Mouse (Mus musculus) CH12.LX (cell line): ENCODE measurements around the gene Sap25. TPM values are rescaled to one million over a fixed set of nuclear protein-coding genes. Genes with fewer than 3 reads are reported as not detected.

Experiments
- DNase-seq: peaks from one replicate; pipeline ENCODE4 v3.0.0-alpha.2; 2013; ENCODE audit errors: extremely low read depth
- H3K27ac ChIP-seq: 2 replicates; pipeline ENCODE4 v1.5.1; 2012; ENCODE audit warnings: low read depth, mild to moderate bottlenecking, control low read depth, moderate library complexity; ENCODE audit not compliant: insufficient read depth
- H3K27me3 ChIP-seq: replicated peaks from 2 replicates; pipeline ENCODE3; 2012; ENCODE audit warnings: inconsistent platforms
- H3K36me3 ChIP-seq, 2 experiments: replicated peaks in 1 of 2; 2 replicates each; pipeline versions ENCODE3 to v1.6.1; 2012; ENCODE audit warnings: inconsistent platforms in 1 of 2, low read length in 1 of 2, mild to moderate bottlenecking in 1 of 2, mixed read lengths in 1 of 2, moderate library complexity in 1 of 2; ENCODE audit not compliant: control insufficient read depth in 1 of 2, insufficient read depth in 1 of 2
- H3K4me1 ChIP-seq, 2 experiments: 2 replicates each; pipeline ENCODE4 v1.6.1; 2012; ENCODE audit warnings: inconsistent platforms in 1 of 2, moderate library complexity in 1 of 2; ENCODE audit not compliant: insufficient read depth in 2 of 2, control insufficient read depth in 1 of 2
- H3K4me2 ChIP-seq: 2 replicates; pipeline ENCODE4 v1.6.1; 2012; ENCODE audit warnings: low read depth, mild to moderate bottlenecking, control low read depth; ENCODE audit not compliant: poor library complexity, insufficient read depth, severe bottlenecking
- H3K4me3 ChIP-seq, 3 experiments: fragments of 150-350 bp in 1 of 3; sonication (generic) in 1 of 3; replicated peaks in 1 of 3; 2 replicates each; pipeline versions ENCODE3 to v1.5.1; 2011 to 2012; ENCODE audit warnings: low read depth in 2 of 3, low read length in 2 of 3, mild to moderate bottlenecking in 2 of 3, moderate library complexity in 2 of 3, control low read depth in 1 of 3, improper control_type of control experiment in 1 of 3, inconsistent platforms in 1 of 3, mixed read lengths in 1 of 3; ENCODE audit not compliant: poor library complexity in 1 of 3
- H3K79me2 ChIP-seq: replicated peaks from 2 replicates; pipeline ENCODE4 v1.6.1; 2012; ENCODE audit warnings: mild to moderate bottlenecking, moderate library complexity; ENCODE audit not compliant: control insufficient read depth, poor library complexity, insufficient read depth, severe bottlenecking; ENCODE audit errors: extremely low read depth
- H3K9ac ChIP-seq: 2 replicates; pipeline ENCODE4 v1.6.1; 2012; ENCODE audit warnings: low read depth, mild to moderate bottlenecking, control low read depth, moderate library complexity; ENCODE audit not compliant: insufficient read depth
- H3K9me3 ChIP-seq: replicated peaks from 2 replicates; pipeline ENCODE3; 2012; ENCODE audit warnings: low read length, inconsistent platforms, mixed read lengths
- BHLHE40 ChIP-seq: IDR thresholded peaks from 2 replicates; pipeline ENCODE4 v1.6.1; 2011; ENCODE audit warnings: mild to moderate bottlenecking, low read depth, low read length, improper control_type of control experiment
- CHD2 ChIP-seq: IDR thresholded peaks from 2 replicates; pipeline ENCODE4 v1.6.1; 2011; ENCODE audit warnings: low read length, improper control_type of control experiment
- ETS1 ChIP-seq: conservative IDR thresholded peaks from 2 replicates; pipeline ENCODE4 v1.6.1; 2012; ENCODE audit warnings: low read depth, mild to moderate bottlenecking, inconsistent platforms, low read length, improper control_type of control experiment, moderate library complexity
- IRF4 ChIP-seq: IDR thresholded peaks from 2 replicates; pipeline ENCODE4 v1.6.1; 2014; ENCODE audit warnings: low read depth, mild to moderate bottlenecking, inconsistent platforms, low read length, improper control_type of control experiment
- JUN ChIP-seq: IDR thresholded peaks from 2 replicates; pipeline ENCODE4 v1.6.1; 2011; ENCODE audit warnings: low read depth, mild to moderate bottlenecking, low read length, improper control_type of control experiment, moderate library complexity; ENCODE audit not compliant: insufficient read depth
- JUND ChIP-seq: conservative IDR thresholded peaks from 2 replicates; pipeline ENCODE4 v1.6.1; 2011; ENCODE audit warnings: low read depth, low read length, improper control_type of control experiment
- KAT2A ChIP-seq: IDR thresholded peaks from 2 replicates; pipeline ENCODE4 v1.6.1; 2012; ENCODE audit warnings: low read length, improper control_type of control experiment, inconsistent platforms; ENCODE audit not compliant: insufficient replicate concordance
- MAFK ChIP-seq: IDR thresholded peaks from 2 replicates; pipeline ENCODE4 v1.6.1; 2011; ENCODE audit warnings: low read length, improper control_type of control experiment; ENCODE audit not compliant: insufficient replicate concordance
- MAX ChIP-seq: IDR thresholded peaks from 2 replicates; pipeline ENCODE4 v1.6.1; 2011; ENCODE audit warnings: low read length, improper control_type of control experiment
- MAZ ChIP-seq: IDR thresholded peaks from 2 replicates; pipeline ENCODE4 v1.6.1; 2012; ENCODE audit warnings: low read depth, mild to moderate bottlenecking, inconsistent platforms, low read length, improper control_type of control experiment, moderate library complexity
- MYC ChIP-seq: IDR thresholded peaks from 2 replicates; pipeline ENCODE4 v1.6.1; 2011; ENCODE audit warnings: low read depth, mild to moderate bottlenecking, improper control_type of control experiment, low read length
- NELFE ChIP-seq: IDR thresholded peaks from 2 replicates; pipeline ENCODE4 v1.6.1; 2011; ENCODE audit warnings: low read depth, low read length, improper control_type of control experiment
- PAX5 ChIP-seq: IDR thresholded peaks from 2 replicates; pipeline ENCODE4 v1.6.1; 2012; ENCODE audit warnings: low read length, inconsistent platforms, mixed read lengths
- POLR2A ChIP-seq: IDR thresholded peaks from 2 replicates; pipeline ENCODE4 v1.6.1; 2011; ENCODE audit warnings: low read depth, mild to moderate bottlenecking, improper control_type of control experiment, low read length
- RCOR1 ChIP-seq: conservative IDR thresholded peaks from 2 replicates; pipeline ENCODE4 v1.6.1; 2012; ENCODE audit warnings: low read depth, mild to moderate bottlenecking, inconsistent platforms, low read length, improper control_type of control experiment
- SIN3A ChIP-seq: IDR thresholded peaks from 2 replicates; pipeline ENCODE4 v1.6.1; 2012; ENCODE audit warnings: low read length, improper control_type of control experiment, inconsistent platforms
- SMC3 ChIP-seq: IDR thresholded peaks from 2 replicates; pipeline ENCODE4 v1.6.1; 2011; ENCODE audit warnings: low read depth, low read length, improper control_type of control experiment
- TBP ChIP-seq: conservative IDR thresholded peaks from 2 replicates; pipeline ENCODE4 v1.6.1; 2011; ENCODE audit warnings: low read depth, low read length, improper control_type of control experiment
- TCF12 ChIP-seq: IDR thresholded peaks from 2 replicates; pipeline ENCODE4 v1.6.1; 2014; ENCODE audit warnings: low read depth, mild to moderate bottlenecking, inconsistent platforms, low read length, improper control_type of control experiment
- USF2 ChIP-seq: conservative IDR thresholded peaks from 2 replicates; pipeline ENCODE4 v1.6.1; 2011; ENCODE audit warnings: low read depth, low read length, improper control_type of control experiment
- dilution Hi-C: fragments of 300-500 bp; cut with MboI; formaldehyde crosslinking; loops from 2 replicates; pipeline ENCODE4 v1.14.3; 2020; ENCODE audit warnings: low sequenced_read_pairs; ENCODE audit not compliant: extremely low pct_unique_long_range_greater_than_20kb, extremely low pct_ligation_motif_present
- in situ Hi-C: fragments of 300-500 bp; cut with MboI; formaldehyde crosslinking; loops from 3 replicates; pipeline ENCODE4 v1.14.3; 2019; ENCODE audit warnings: low sequenced_read_pairs, low pct_ligation_motif_present, low pct_unique_long_range_greater_than_20kb, mixed read lengths
- polyA plus RNA-seq: library from polyadenylated mRNA; unstranded; fragments of >175 nt; gene quantifications from 2 replicates; pipeline ENCODE4 v1.2.1, GENCODE M21; 2012; ENCODE audit warnings: low read depth; ENCODE audit not compliant: insufficient read length
- total RNA-seq, 2 experiments: library from RNA; depleted of rRNA; stranded (reverse); fragments of 300-350 nt in 1 of 2; fragments of >200 nt in 1 of 2; gene quantifications; 2 replicates each; pipeline ENCODE4 v1.2.3; 2012 to 2014

The Sap25 gene
- total and polyA plus RNA-seq, 3 experiments: 2.1 to 16.6 (median 2.4) TPM

DNA sequence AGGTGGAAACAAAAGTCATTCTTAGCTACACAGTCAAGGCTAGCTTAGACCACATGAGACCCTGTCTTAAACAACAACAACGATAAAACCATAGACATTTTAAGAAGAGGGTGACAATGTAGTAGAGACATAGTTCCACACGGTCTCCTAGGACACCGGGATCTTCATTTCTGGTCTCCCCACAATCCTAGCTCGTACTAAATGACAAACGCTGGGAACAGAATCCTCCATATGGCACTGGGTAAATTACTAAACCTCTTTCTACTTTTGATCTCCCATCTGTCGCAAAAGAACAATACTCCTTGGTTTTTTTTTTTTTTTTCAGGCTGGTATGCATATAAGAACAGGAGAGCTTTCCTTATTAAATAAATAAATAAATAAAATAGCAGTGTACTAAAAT, 41.4 kb downstream of the Sap25 start:
- Histone ChIP-seq H3K9me3 (no peaks in the 10 kb centered on the region), H3K4me1 (peaks cover 0 to 31% of the 10 kb centered on the region in 2 experiments; a peak in 2 of 4 replicates), H3K36me3 (peaks cover 0 to 37% of the 10 kb centered on the region in 2 experiments), H3K4me3 (no peak overlapping the region), H3K4me2 (no peak overlapping the region), H3K9ac (no peak overlapping the region), H3K27me3 (no peaks in the 10 kb centered on the region), H3K79me2 (peaks cover 4% of the 10 kb centered on the region; the same call in 1 of the 2 replicates), H3K27ac (no peak overlapping the region)
- TF ChIP-seq MAFK (no peak), ETS1 (no peak), TCF12 (no peak), PAX5 (no peak), USF2 (no peak), MAZ (no peak), KAT2A (no peak), RCOR1 (no peak), POLR2A (no peak), MYC (no peak), IRF4 (no peak), MAX (no peak), SMC3 (no peak), SIN3A (no peak), JUND (no peak)
- in situ Hi-C loops: no loop called here
- dilution Hi-C loops: no loop called here
- DNase-seq: no peak

DNA sequence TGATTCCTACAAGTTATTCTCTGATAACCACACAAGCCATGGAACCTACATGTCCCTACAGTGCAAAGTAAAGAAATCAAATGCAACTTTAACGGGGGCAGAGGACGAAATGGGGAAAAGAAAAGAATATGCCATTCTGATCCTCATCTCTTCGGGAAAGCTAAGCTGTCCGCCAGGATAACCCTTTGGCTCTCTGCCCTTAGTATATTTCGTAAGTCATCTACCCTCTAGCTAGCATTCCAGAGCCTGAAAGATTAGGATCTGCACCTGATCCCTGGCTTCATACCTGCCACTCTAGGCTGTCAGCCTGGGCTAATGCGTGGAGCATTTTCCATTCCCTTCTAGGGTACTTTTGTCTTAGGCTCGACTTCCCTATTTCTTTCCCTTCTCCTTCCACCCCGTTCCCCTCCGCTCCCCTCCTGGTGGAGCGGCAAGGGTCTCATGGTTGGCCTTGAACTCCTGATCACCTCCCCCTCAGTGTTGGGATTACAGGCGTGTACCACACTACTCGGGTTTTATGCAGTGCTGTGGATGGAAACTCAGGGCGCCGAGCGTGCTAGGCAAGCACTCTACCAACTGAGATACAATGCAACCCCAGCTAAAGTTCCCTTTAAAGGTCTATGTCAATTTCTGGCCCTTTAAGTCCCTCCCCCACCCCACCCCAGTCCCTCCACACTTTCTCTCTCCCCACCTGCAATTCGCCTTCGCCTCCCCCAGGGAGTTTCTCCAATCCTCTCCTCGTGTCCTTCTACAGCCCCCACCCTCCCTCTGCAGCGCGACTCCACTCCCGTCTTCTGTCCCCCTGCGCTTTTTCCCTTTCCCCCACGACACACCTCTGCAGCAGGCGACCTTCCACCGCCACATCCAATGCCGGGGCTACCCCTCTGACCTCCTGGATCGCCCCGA, 42.5 kb downstream of the Sap25 start:
- Histone ChIP-seq H3K4me2 (peak overlapping the region; percentile 42), H3K27ac (no peak overlapping the region), H3K4me3 (peak overlapping the region; percentile 59 to 69 (median 63)), H3K79me2 (peaks cover 4% of the 10 kb centered on the region; the same call in 1 of the 2 replicates), H3K9ac (peak overlapping the region; percentile 17), H3K9me3 (no peaks in the 10 kb centered on the region), H3K27me3 (no peaks in the 10 kb centered on the region), H3K36me3 (peaks cover 0 to 28% of the 10 kb centered on the region in 2 experiments), H3K4me1 (peaks cover 0 to 31% of the 10 kb centered on the region in 2 experiments; a peak in 2 of 4 replicates)
- in situ Hi-C loops: no loop called here
- peak; percentile 62 for DNase-seq
- dilution Hi-C loops: no loop called here
- TF ChIP-seq MAZ (0 out of 2 replicates have a peak, but pooled peaks have one; percentile 28), KAT2A (0 out of 2 replicates have a peak, but pooled peaks have one; percentile 13), POLR2A (no peak), TBP (no peak), JUND (no peak), SIN3A (peak; percentile 15), JUN (no peak), CHD2 (no peak), NELFE (no peak), BHLHE40 (0 out of 2 replicates have a peak, but pooled peaks have one; percentile 11)
